Mouse (Mus musculus): ENCODE data around the gene Lingo1. TPM values are rescaled to one million over a fixed set of nuclear protein-coding genes. Genes with fewer than 3 reads are reported as not detected.

The Lingo1 gene
- total and polyA plus RNA-seq, 3 experiments: not detected

- peaks cover 82% of the 10 kb centered on the region for H3K27me3 ChIP-seq (replicated peaks)
Observed at GRCm38 (mm10) chr9:56729145-56729544, 67.1 kb downstream of the Lingo1 start.

GRCm38 (mm10) chr9:56727703-56728684 is 68.3 kb downstream of the Lingo1 start:
- DNase-seq (ENCODE audit: extremely low read depth): no peak
- in situ Hi-C loops (cut with MboI; ENCODE audit: low pct_ligation_motif_present, low pct_unique_long_range_greater_than_20kb, low sequenced_read_pairs): no loop called here
- H3K9ac ChIP-seq (ENCODE audit: insufficient read depth, low read depth): no peak overlapping the region
- no peaks in the 10 kb centered on the region for H3K79me2 ChIP-seq (replicated peaks; ENCODE audit: control insufficient read depth, extremely low read depth, insufficient read depth, poor library complexity, severe bottlenecking)
- H3K9me3 ChIP-seq (replicated peaks; ENCODE audit: low read length): peaks cover 2% of the 10 kb centered on the region
- H3K27ac ChIP-seq (ENCODE audit: insufficient read depth, low read depth): no peak overlapping the region
- no peaks in the 10 kb centered on the region for H3K4me1 ChIP-seq (ENCODE audit: control insufficient read depth in 1 of 2, insufficient read depth in 2 of 2)
- H3K4me2 ChIP-seq (ENCODE audit: insufficient read depth, low read depth, poor library complexity, severe bottlenecking): no peak overlapping the region
- H3K27me3 ChIP-seq (replicated peaks): peaks cover 82% of the 10 kb centered on the region
- H3K36me3 ChIP-seq (replicated peaks in 1 of 2; ENCODE audit: control insufficient read depth in 1 of 2, insufficient read depth in 1 of 2, low read length in 1 of 2): no peaks in the 10 kb centered on the region
- dilution Hi-C loops (cut with MboI; ENCODE audit: extremely low pct_ligation_motif_present, extremely low pct_unique_long_range_greater_than_20kb, low sequenced_read_pairs): no loop called here
- no peak overlapping the region for H3K4me3 ChIP-seq (replicated peaks in 1 of 3; ENCODE audit: low read depth in 2 of 3, low read length in 2 of 3, poor library complexity in 1 of 3)
- TF ChIP-seq KAT2A (IDR thresholded peaks at IDR 0.05; ENCODE audit: insufficient replicate concordance, low read length) (no peak), SIN3A (IDR thresholded peaks at IDR 0.05; ENCODE audit: low read length) (no peak), RCOR1 (conservative IDR thresholded peaks at IDR 0.05; ENCODE audit: low read depth, low read length) (no peak), PAX5 (IDR thresholded peaks at IDR 0.05; ENCODE audit: low read length) (no peak), MAX (IDR thresholded peaks at IDR 0.05; ENCODE audit: low read length) (no peak), ZC3H11A (IDR thresholded peaks at IDR 0.05; ENCODE audit: low read depth, low read length) (no peak), MXI1 (IDR thresholded peaks at IDR 0.05; ENCODE audit: low read depth, low read length) (no peak), ZNF384 (IDR thresholded peaks at IDR 0.05; ENCODE audit: low read depth, low read length) (no peak)

More at GRCm38 (mm10) chr9:56729145-56729544, 67.1 kb downstream of the Lingo1 start:
- no peak overlapping the region for H3K4me2 ChIP-seq (ENCODE audit: insufficient read depth, low read depth, poor library complexity, severe bottlenecking)
- peaks cover 2% of the 10 kb centered on the region for H3K9me3 ChIP-seq (replicated peaks; ENCODE audit: low read length)
- H3K4me3 ChIP-seq (replicated peaks in 1 of 3; ENCODE audit: low read depth in 2 of 3, low read length in 2 of 3, poor library complexity in 1 of 3): no peak overlapping the region
- DNase-seq (ENCODE audit: extremely low read depth): no peak
- H3K4me1 ChIP-seq (ENCODE audit: control insufficient read depth in 1 of 2, insufficient read depth in 2 of 2): no peaks in the 10 kb centered on the region
- dilution Hi-C loops (cut with MboI; ENCODE audit: extremely low pct_ligation_motif_present, extremely low pct_unique_long_range_greater_than_20kb, low sequenced_read_pairs): no loop called here
- no peak overlapping the region for H3K9ac ChIP-seq (ENCODE audit: insufficient read depth, low read depth)
- in situ Hi-C loops (cut with MboI; ENCODE audit: low pct_ligation_motif_present, low pct_unique_long_range_greater_than_20kb, low sequenced_read_pairs): no loop called here
- H3K27ac ChIP-seq (ENCODE audit: insufficient read depth, low read depth): no peak overlapping the region
- H3K36me3 ChIP-seq (replicated peaks in 1 of 2; ENCODE audit: control insufficient read depth in 1 of 2, insufficient read depth in 1 of 2, low read length in 1 of 2): no peaks in the 10 kb centered on the region
- H3K79me2 ChIP-seq (replicated peaks; ENCODE audit: control insufficient read depth, extremely low read depth, insufficient read depth, poor library complexity, severe bottlenecking): no peaks in the 10 kb centered on the region
- TF ChIP-seq CTCF (conservative IDR thresholded peaks at IDR 0.05 in 1 of 2, IDR thresholded peaks at IDR 0.05 in 1 of 2; ENCODE audit: low read depth in 2 of 2, low read length in 2 of 2) (no peak), MXI1 (IDR thresholded peaks at IDR 0.05; ENCODE audit: low read depth, low read length) (no peak), KAT2A (IDR thresholded peaks at IDR 0.05; ENCODE audit: insufficient replicate concordance, low read length) (no peak), MAFK (IDR thresholded peaks at IDR 0.05; ENCODE audit: insufficient replicate concordance, low read length) (no peak), ZKSCAN1 (IDR thresholded peaks at IDR 0.05; ENCODE audit: borderline replicate concordance, low read depth, low read length) (no peak), POLR2A (IDR thresholded peaks at IDR 0.05; ENCODE audit: low read depth, low read length) (no peak), EP300 (IDR thresholded peaks at IDR 0.05; ENCODE audit: low read length) (no peak), IRF4 (IDR thresholded peaks at IDR 0.05; ENCODE audit: low read depth, low read length) (no peak), RAD21 (IDR thresholded peaks at IDR 0.05; ENCODE audit: low read depth, low read length) (no peak), ETS1 (conservative IDR thresholded peaks at IDR 0.05; ENCODE audit: low read depth, low read length) (no peak)
